Mouse (Mus musculus): ENCODE measurements around the gene Mpdu1.
"Not testable (repeated sequence)": the region's sequence is repeated elsewhere in the genome, so short reads cannot be mapped to it uniquely, and the experiment has no call there.

Gene Mpdu1

GRCm38 (mm10) chr11:69662213-69662966 is at the start of gene Mpdu1:
Gene Mpdu1 (minus strand): TSS chr11:69662642.
- in situ Hi-C loops (cut with MboI, MseI) = no loop called here

GRCm38 (mm10) chr11:69711082-69711481 is 48.6 kb upstream of the Mpdu1 start:
- in situ Hi-C loops (cut with MboI, MseI) = no loop called here

GRCm38 (mm10) chr11:69710470-69710869 is 48.0 kb upstream of the Mpdu1 start:
- in situ Hi-C loops (cut with MboI, MseI) = no loop called here

- in situ Hi-C loops (cut with MboI, MseI) = no loop called here
Observed at GRCm38 (mm10) chr11:69709554-69710446, 47.4 kb upstream of the Mpdu1 start.

GRCm38 (mm10) chr11:69708614-69709265 is 46.3 kb upstream of the Mpdu1 start:
- in situ Hi-C loops (cut with MboI, MseI) = no loop called here

GRCm38 (mm10) chr11:69707873-69708381 is 45.5 kb upstream of the Mpdu1 start:
- in situ Hi-C loops (cut with MboI, MseI) = no loop called here

GRCm38 (mm10) chr11:69707480-69707847 is 45.0 kb upstream of the Mpdu1 start:
- in situ Hi-C loops (cut with MboI, MseI) = no loop called here

- in situ Hi-C loops (cut with MboI, MseI) = no loop called here
Observed at GRCm38 (mm10) chr11:69706775-69707479, 44.5 kb upstream of the Mpdu1 start.

GRCm38 (mm10) chr11:69704613-69705010 is 42.2 kb upstream of the Mpdu1 start:
- in situ Hi-C loops (cut with MboI, MseI) = no loop called here

GRCm38 (mm10) chr11:69703814-69704612 is 41.6 kb upstream of the Mpdu1 start:
- in situ Hi-C loops (cut with MboI, MseI) = no loop called here

GRCm38 (mm10) chr11:69703381-69703780 is 40.9 kb upstream of the Mpdu1 start:
- in situ Hi-C loops (cut with MboI, MseI) = not testable (repeated sequence)

- in situ Hi-C loops (cut with MboI, MseI) = not testable (repeated sequence)
Observed at GRCm38 (mm10) chr11:69702886-69703285, 40.4 kb upstream of the Mpdu1 start.

- in situ Hi-C loops (cut with MboI, MseI) = no loop called here
Observed at GRCm38 (mm10) chr11:69699595-69699994, 37.2 kb upstream of the Mpdu1 start.

- in situ Hi-C loops (cut with MboI, MseI) = no loop called here
Observed at GRCm38 (mm10) chr11:69698574-69698973, 36.1 kb upstream of the Mpdu1 start.

- in situ Hi-C loops (cut with MboI, MseI) = no loop called here
Observed at GRCm38 (mm10) chr11:69697396-69697795, 35.0 kb upstream of the Mpdu1 start.

- in situ Hi-C loops (cut with MboI, MseI) = no loop called here
Observed at GRCm38 (mm10) chr11:69695361-69696181, 33.1 kb upstream of the Mpdu1 start, which contains the start of the genes Tnfsf12 and Tnfsfm13. Gene Tnfsf12 (minus strand): TSS chr11:69695849. Gene Tnfsfm13 (minus strand): TSS chr11:69696098.

GRCm38 (mm10) chr11:69695046-69695360 is 32.6 kb upstream of the Mpdu1 start:
- in situ Hi-C loops (cut with MboI, MseI) = no loop called here

GRCm38 (mm10) chr11:69693421-69693965 is 31.1 kb upstream of the Mpdu1 start:
- in situ Hi-C loops (cut with MboI, MseI) = no loop called here

GRCm38 (mm10) chr11:69692863-69693262 is 30.4 kb upstream of the Mpdu1 start:
- in situ Hi-C loops (cut with MboI, MseI) = no loop called here
